Mouse (Mus musculus) stomach, postnatal 0 days (tissue): ENCODE data around the gene Cldn34b3. TPM values are rescaled to one million over a fixed set of nuclear protein-coding genes. Genes with fewer than 3 reads are reported as not detected.
"Not testable (repeated sequence)": the region's sequence is repeated elsewhere in the genome, so short reads cannot be mapped to it uniquely, and the experiment has no call there.

Experiments used
- ATAC-seq: fragments of 200-750 bp; cut with Nextera tagmentation; 2 replicates; pipeline ENCODE4 v1.8.0; 2017; ENCODE audit not compliant: low FRiP score, low TSS enrichment
- DNase-seq: peaks from one replicate; pipeline ENCODE4 v3.0.0-alpha.2; 2016; ENCODE audit warnings: low spot score
- H3K27ac ChIP-seq: fragments of 300-500 bp; sonication (generic); replicated peaks from 2 replicates; pipeline ENCODE4 v1.5.1; 2014; ENCODE audit warnings: mild to moderate bottlenecking, control low read depth
- H3K27me3 ChIP-seq: fragments of 300-500 bp; sonication (generic); 2 replicates; pipeline ENCODE4 v1.6.1; 2014; ENCODE audit warnings: low read length; ENCODE audit not compliant: control insufficient read depth, insufficient read depth
- H3K36me3 ChIP-seq: fragments of 300-500 bp; sonication (generic); 2 replicates; pipeline ENCODE4 v1.6.1; 2014; ENCODE audit warnings: low read length, mixed read lengths; ENCODE audit not compliant: control insufficient read depth, insufficient read depth
- H3K4me1 ChIP-seq: fragments of 300-500 bp; sonication (generic); replicated peaks from 2 replicates; pipeline ENCODE4 v1.6.1; 2014; ENCODE audit warnings: antibody characterized with exemption; ENCODE audit not compliant: control insufficient read depth, insufficient read depth
- H3K4me2 ChIP-seq: fragments of 300-500 bp; sonication (generic); replicated peaks from 2 replicates; pipeline ENCODE4 v1.6.1; 2014; ENCODE audit warnings: low read depth, mild to moderate bottlenecking, control low read depth, moderate library complexity
- H3K4me3 ChIP-seq: fragments of 300-500 bp; sonication (generic); 2 replicates; pipeline ENCODE4 v1.5.1; 2014; ENCODE audit warnings: low read depth, low read length, control low read depth
- H3K9ac ChIP-seq: fragments of 300-500 bp; sonication (generic); 2 replicates; pipeline ENCODE4 v1.6.1; 2014; ENCODE audit warnings: mild to moderate bottlenecking, low read length, control low read depth, mixed read lengths
- H3K9me3 ChIP-seq: fragments of 300-500 bp; sonication (generic); 2 replicates; pipeline ENCODE4 v1.6.1; 2016; ENCODE audit warnings: low read length; ENCODE audit not compliant: control insufficient read depth
- WGBS: fragments of 180-500 bp; shearing (Covaris S2); extraction: QIAGEN DNeasy Blood & Tissue Kit; methylation state at CpG from one replicate; pipeline ENCODE4 v1.1.7; 2014; 5-methylcytosine and 5-hydroxymethylcytosine counted together
- polyA plus RNA-seq: library from polyadenylated mRNA; unstranded; fragments of >200 nt; fragmentation: Nextera tagmentation; extraction: Ambion mirVana; gene quantifications from 2 replicates; pipeline ENCODE4 v1.2.1, GENCODE M21; 2015

The Cldn34b3 gene
- polyA plus RNA-seq = not detected in 2 replicates

- ATAC-seq, H3K9me3 ChIP-seq, H3K4me1 ChIP-seq, H3K9ac ChIP-seq, DNase-seq, H3K27me3 ChIP-seq, H3K4me3 ChIP-seq, H3K4me2 ChIP-seq, H3K36me3 ChIP-seq, H3K27ac ChIP-seq: not testable (repeated sequence)
- 83% methylated on average over 1 of the region's 1 CpGs for WGBS
Observed at GRCm38 (mm10) chrX:76264004-76264403, at the start of gene Cldn34b3. Cldn34b3 (plus strand) TSS chrX:76264304.

Other genes starting within 250 kb of the Cldn34b3 start
- not detected in 2 replicates for gene Cldn34b4, start 129.0 kb downstream of the Cldn34b3 start, polyA plus RNA-seq